Mouse (Mus musculus) ES-E14 (cell line): ENCODE data around the gene Slc5a3. TPM values are rescaled to one million over a fixed set of nuclear protein-coding genes. Genes with fewer than 3 reads are reported as not detected.

Source experiments
- DNase-seq: peaks from one replicate; pipeline ENCODE4 v3.0.0-alpha.2; 2013; ENCODE audit warnings: low read depth, low spot score
- H3K27ac ChIP-seq: 2 replicates; pipeline ENCODE4 v1.5.1; 2012; ENCODE audit warnings: low read depth, mild to moderate bottlenecking, low read length, moderate library complexity, mixed read lengths; ENCODE audit not compliant: poor library complexity, insufficient read depth, severe bottlenecking
- H3K36me3 ChIP-seq: 2 replicates; pipeline ENCODE4 v1.6.1; 2012; ENCODE audit warnings: mild to moderate bottlenecking, low read length, moderate library complexity, mixed read lengths; ENCODE audit not compliant: control insufficient read depth, poor library complexity, insufficient read depth, severe bottlenecking
- H3K4me1 ChIP-seq, 2 experiments: fragments of 150-350 bp in 1 of 2; sonication (generic) in 1 of 2; 2 replicates each; pipeline ENCODE4 v1.6.1; 2012; ENCODE audit warnings: low read length in 2 of 2, mild to moderate bottlenecking in 1 of 2, mixed read lengths in 1 of 2; ENCODE audit not compliant: control insufficient read depth in 2 of 2, insufficient read depth in 2 of 2, poor library complexity in 1 of 2
- H3K4me3 ChIP-seq, 2 experiments: fragments of 150-350 bp in 1 of 2; sonication (generic) in 1 of 2; 2 replicates each; pipeline ENCODE4 v1.5.1; 2012; ENCODE audit warnings: low read length in 2 of 2, low read depth in 1 of 2, mild to moderate bottlenecking in 1 of 2, mixed read lengths in 1 of 2; ENCODE audit not compliant: insufficient read depth in 1 of 2, poor library complexity in 1 of 2, severe bottlenecking in 1 of 2
- H3K9ac ChIP-seq: 2 replicates; pipeline ENCODE4 v1.6.1; 2012; ENCODE audit warnings: low read depth, mild to moderate bottlenecking, low read length, mixed read lengths; ENCODE audit not compliant: poor library complexity, insufficient read depth, severe bottlenecking
- H3K9me3 ChIP-seq: fragments of 150-350 bp; sonication (generic); 2 replicates; pipeline ENCODE4 v1.6.1; 2012; ENCODE audit warnings: low read depth, mild to moderate bottlenecking, low read length; ENCODE audit not compliant: control insufficient read depth, insufficient read depth
- CHD2 ChIP-seq: IDR thresholded peaks from 2 replicates; pipeline ENCODE4 v1.6.1; 2014; ENCODE audit warnings: mild to moderate bottlenecking, low read depth, low read length, inconsistent platforms
- HCFC1 ChIP-seq: IDR thresholded peaks from 2 replicates; pipeline ENCODE4 v1.6.1; 2012; ENCODE audit warnings: low read length, inconsistent platforms, borderline replicate concordance; ENCODE audit not compliant: insufficient read depth
- MAFK ChIP-seq: IDR thresholded peaks from 2 replicates; pipeline ENCODE4 v1.6.1; 2014; ENCODE audit warnings: mild to moderate bottlenecking, low read depth, low read length, inconsistent platforms; ENCODE audit not compliant: insufficient read depth
- ZC3H11A ChIP-seq: IDR thresholded peaks from 2 replicates; pipeline ENCODE4 v1.6.1; 2012; ENCODE audit warnings: low read depth, mild to moderate bottlenecking, inconsistent platforms, low read length, borderline replicate concordance
- ZNF384 ChIP-seq: IDR thresholded peaks from 2 replicates; pipeline ENCODE4 v1.6.1; 2012; ENCODE audit warnings: low read depth, low read length, inconsistent platforms
- in situ Hi-C, 2 experiments: fragments of 600-800 bp; cut with MboI; formaldehyde crosslinking; loops; one replicate each; pipeline ENCODE4 v1.15.1; 2025; ENCODE audit warnings: low sequenced_read_pairs in 2 of 2, inconsistent platforms in 1 of 2; ENCODE audit not compliant: unreplicated experiment in 2 of 2
- total RNA-seq: library from RNA; depleted of rRNA; stranded (reverse); fragments of 300-350 nt; gene quantifications from 2 replicates; pipeline ENCODE4 v1.2.3, GENCODE M21; 2012

The Slc5a3 gene
- total RNA-seq, 1 experiment: 13.2 TPM

- H3K27ac ChIP-seq: no peak overlapping the region
- in situ Hi-C loops: no loop called here
Measured at GRCm38 (mm10) chr16:92021656-92022400, 36.3 kb upstream of the Slc5a3 start.

GRCm38 (mm10) chr16:92022494-92023283 is 35.4 kb upstream of the Slc5a3 start:
- Histone ChIP-seq H3K9me3 (no peaks in the 10 kb centered on the region), H3K36me3 (0 out of 2 replicates have a peak, but pooled peaks cover 1% of the 10 kb centered on the region), H3K27ac (no peak overlapping the region), H3K9ac (no peak overlapping the region), H3K4me3 (peak overlapping the region in 1 of 2 experiments; percentile 18; a peak in 2 of 4 replicates), H3K4me1 (peaks cover 5 to 6% of the 10 kb centered on the region in 2 experiments)
- in situ Hi-C loops: no loop called here
- DNase-seq: no peak
- TF ChIP-seq ZC3H11A (no peak), MAFK (no peak), CHD2 (no peak), ZNF384 (no peak), HCFC1 (no peak)

More at GRCm38 (mm10) chr16:92021656-92022400, 36.3 kb upstream of the Slc5a3 start:
- TF ChIP-seq ZC3H11A (no peak), CHD2 (no peak), HCFC1 (no peak), ZNF384 (no peak), MAFK (no peak)
- Histone ChIP-seq H3K4me1 (peaks cover 5 to 6% of the 10 kb centered on the region in 2 experiments), H3K9ac (no peak overlapping the region), H3K4me3 (peak overlapping the region in 1 of 2 experiments; percentile 10; a peak in 2 of 4 replicates), H3K9me3 (no peaks in the 10 kb centered on the region), H3K36me3 (0 out of 2 replicates have a peak, but pooled peaks cover 1% of the 10 kb centered on the region)
- peak; percentile 31 for DNase-seq

GRCm38 (mm10) chr16:92033286-92033685 is 24.8 kb upstream of the Slc5a3 start:
- H3K4me3 ChIP-seq: no peak overlapping the region
- H3K4me1 ChIP-seq: no peaks in the 10 kb centered on the region
- no peak overlapping the region for H3K27ac ChIP-seq
- no peaks in the 10 kb centered on the region for H3K36me3 ChIP-seq
- H3K9ac ChIP-seq: no peak overlapping the region
- DNase-seq: no peak
- H3K9me3 ChIP-seq: no peaks in the 10 kb centered on the region
- TF ChIP-seq MAFK: no peak
- TF ChIP-seq CHD2: no peak
- TF ChIP-seq HCFC1: no peak
- TF ChIP-seq ZNF384: no peak
- TF ChIP-seq ZC3H11A: no peak
- in situ Hi-C loops: no loop called here

- H3K9me3 ChIP-seq: no peaks in the 10 kb centered on the region
- H3K4me1 ChIP-seq: peaks cover 0 to 5% of the 10 kb centered on the region in 2 experiments; a peak in 2 of 4 replicates
- TF ChIP-seq MAFK (no peak), CHD2 (no peak), HCFC1 (no peak), ZC3H11A (no peak), ZNF384 (no peak)
- in situ Hi-C loops: no loop called here
- H3K36me3 ChIP-seq: no peaks in the 10 kb centered on the region
- no peak overlapping the region for H3K27ac ChIP-seq
- H3K9ac ChIP-seq: no peak overlapping the region
- DNase-seq: no peak
- no peak overlapping the region for H3K4me3 ChIP-seq
Measured at GRCm38 (mm10) chr16:92034676-92035075, 23.4 kb upstream of the Slc5a3 start.
